Mouse (Mus musculus): ENCODE data around the gene Clk4. TPM values are rescaled to one million over a fixed set of nuclear protein-coding genes. Genes with fewer than 3 reads are reported as not detected.

The Clk4 gene
- polyA plus RNA-seq, 1 experiment from 2014 or later = 137 TPM

DNA sequence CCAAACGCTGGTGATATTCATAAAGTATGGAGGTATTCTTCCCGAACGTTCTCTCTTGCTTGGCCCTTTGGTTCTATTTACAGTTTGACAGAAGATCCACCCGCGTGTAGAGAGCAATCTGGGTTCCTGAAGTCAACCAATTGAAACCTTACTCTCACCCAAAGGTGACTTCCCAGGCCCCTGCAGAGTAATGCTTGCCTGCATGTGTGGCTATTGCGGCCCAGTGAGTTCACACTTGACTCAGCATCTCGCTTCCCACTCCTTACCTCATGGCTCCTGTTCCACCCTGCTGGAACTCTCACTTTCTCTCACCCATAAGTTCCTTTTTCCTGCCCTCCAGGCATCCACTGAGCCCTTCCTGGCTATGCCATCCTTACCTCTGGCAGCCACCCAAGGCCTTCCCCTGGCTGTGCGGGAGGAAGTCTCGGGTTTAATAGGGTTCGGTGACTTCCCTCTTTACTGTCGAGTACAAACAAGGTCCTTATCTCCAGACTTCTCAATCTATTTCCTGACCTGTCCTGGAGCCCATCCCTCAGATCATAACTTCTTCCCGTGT, 66.9 kb downstream of the Clk4 start:
- Histone ChIP-seq H3K27ac (ENCODE audit: low read length) (no peak overlapping the region), H3K36me3 (ENCODE audit: control insufficient read depth, insufficient read depth, low read length) (no peaks in the 10 kb centered on the region), H3K4me2 (ENCODE audit: low read length) (no peak overlapping the region), H3K9me3 (replicated peaks; ENCODE audit: control insufficient read depth, low read length, poor library complexity, severe bottlenecking) (no peaks in the 10 kb centered on the region), H3K4me3 (ENCODE audit: low read depth, low read length) (no peak overlapping the region), H3K27me3 (ENCODE audit: control insufficient read depth, insufficient read depth, low read depth, low read length) (no peaks in the 10 kb centered on the region), H3K4me1 (ENCODE audit: control insufficient read depth, insufficient read depth, low read length) (no peaks in the 10 kb centered on the region), H3K9ac (ENCODE audit: low read depth, low read length) (no peak overlapping the region)
- no peak for ATAC-seq
- 93% methylated on average over 12 of the region's 12 CpGs for WGBS

- Histone ChIP-seq H3K27me3 (ENCODE audit: control insufficient read depth, insufficient read depth, low read depth, low read length) (no peaks in the 10 kb centered on the region), H3K4me2 (ENCODE audit: low read length) (no peak overlapping the region), H3K36me3 (ENCODE audit: control insufficient read depth, insufficient read depth, low read length) (no peaks in the 10 kb centered on the region), H3K27ac (ENCODE audit: low read length) (no peak overlapping the region), H3K4me1 (ENCODE audit: control insufficient read depth, insufficient read depth, low read length) (no peaks in the 10 kb centered on the region), H3K4me3 (ENCODE audit: low read depth, low read length) (no peak overlapping the region), H3K9ac (ENCODE audit: low read depth, low read length) (no peak overlapping the region), H3K9me3 (replicated peaks; ENCODE audit: control insufficient read depth, low read length, poor library complexity, severe bottlenecking) (no peaks in the 10 kb centered on the region)
- 75% methylated on average over 11 of the region's 11 CpGs for WGBS
- ATAC-seq = no peak
Observed at GRCm38 (mm10) chr11:51329837-51330714, 68.5 kb downstream of the Clk4 start.

Other genes starting within 250 kb of the Clk4 start
- gene Olfr54, start 247.5 kb upstream of the Clk4 start, polyA plus RNA-seq (2015; fragmentation: Nextera tagmentation; extraction: Ambion mirVana) = not detected in 2 replicates
- gene Olfr1375, start 213.6 kb upstream of the Clk4 start, polyA plus RNA-seq (2015; fragmentation: Nextera tagmentation; extraction: Ambion mirVana) = not detected in 2 replicates
- gene Zfp354a, start 202.5 kb upstream of the Clk4 start, polyA plus RNA-seq (2015; fragmentation: Nextera tagmentation; extraction: Ambion mirVana) = 14.7 and 16.3 TPM in 2 replicates
- gene Gm12569, start 41.3 kb upstream of the Clk4 start, polyA plus RNA-seq (2015; fragmentation: Nextera tagmentation; extraction: Ambion mirVana) = not detected in 2 replicates
- gene BC049762, start 1.3 kb downstream of the Clk4 start, polyA plus RNA-seq (2015; fragmentation: Nextera tagmentation; extraction: Ambion mirVana) = 0.34 and 0.48 TPM in 2 replicates
- 3.0 and 4.1 TPM in 2 replicates for gene Col23a1, start 28.2 kb downstream of the Clk4 start, polyA plus RNA-seq (2015; fragmentation: Nextera tagmentation; extraction: Ambion mirVana)

All from midbrain, embryonic 16.5 days (tissue).